Mouse (Mus musculus): ENCODE data around the gene Olfr1484.
"Not testable (repeated sequence)": the region's sequence is repeated elsewhere in the genome, so short reads cannot be mapped to it uniquely, and the experiment has no call there.

Olfr1484 gene

GRCm38 (mm10) chr19:13583211-13583610, at the start of gene Olfr1484:
Gene Olfr1484, plus strand, starts transcription at chr19:13583511.
- no peak for DNase-seq

GRCm38 (mm10) chr19:13617075-13617474, 33.8 kb downstream of the Olfr1484 start, which contains the start of gene Olfr1487:
Gene Olfr1487, plus strand, starts transcription at chr19:13617375.
- not testable (repeated sequence) for DNase-seq

- DNase-seq: no peak
Observed at GRCm38 (mm10) chr19:13631321-13631720, 48.0 kb downstream of the Olfr1484 start, which contains the start of gene Olfr1489. Gene Olfr1489, plus strand, starts transcription at chr19:13631621.
